Mouse (Mus musculus) Patski (cell line): Measurements from ENCODE around the gene Ubac2. TPM values are rescaled to one million over a fixed set of nuclear protein-coding genes. Genes with fewer than 3 reads are reported as not detected.
"Not testable (repeated sequence)": the region's sequence is repeated elsewhere in the genome, so short reads cannot be mapped to it uniquely, and the experiment has no call there.

Experiments used
- ATAC-seq: fragments of 100-300 bp; one replicate; pipeline ENCODE4 v1.8.0; 2021
- CTCF ChIA-PET: fragments of 350-600 bp; sonication (Branson Sonifier 250); formaldehyde crosslinking; loops from one replicate; lab custom pipeline; 2022; ENCODE audit warnings: inconsistent platforms; lab: Charles Lee
- POLR2A ChIA-PET: fragments of 350-600 bp; sonication (Branson Sonifier 250); formaldehyde crosslinking; loops from one replicate; lab custom pipeline; 2022; ENCODE audit warnings: antibody characterized with exemption, inconsistent platforms; lab: Charles Lee
- DNase-seq: peaks from one replicate; pipeline ENCODE4 v3.0.0-alpha.2; 2011; ENCODE audit warnings: low read depth, low spot score
- H3K27me3 ChIP-seq: fragments of 371-371 bp; one replicate; pipeline ENCODE4 v1.5.1; 2021
- CTCF ChIP-seq: fragments of 100-300 bp; IDR thresholded peaks from one replicate; pipeline ENCODE4 v1.5.1; 2021
- in situ Hi-C: fragments of 300-500 bp; cut with MboI; formaldehyde crosslinking; loops from 3 replicates; pipeline ENCODE4 v1.11.1; 2018; ENCODE audit warnings: low pct_unique_long_range_greater_than_20kb, mixed read lengths
- polyA plus RNA-seq: library from polyadenylated mRNA; unstranded; gene quantifications from one replicate; pipeline ENCODE4 v1.2.3, GENCODE M21; 2021

The Ubac2 gene
- polyA plus RNA-seq = 46.7 TPM

- in situ Hi-C loops = no loop called here
- DNase-seq = peak; percentile 79
- POLR2A ChIA-PET = interaction anchor here (0.6 to 1.0 kb wide), 2 partner anchors 17 to 37 kb away, joined by 3 to 5 read pairs; no protein-coding TSS in a partner anchor
- TF ChIP-seq CTCF = no peak
- no peaks in the 10 kb centered on the region for H3K27me3 ChIP-seq
- peak; percentile 92 for ATAC-seq
- CTCF ChIA-PET = interaction anchor here (1.0 kb wide), 2 partner anchors 14 to 42 kb away, joined by 3 read pairs; no protein-coding TSS in a partner anchor
These were observed at the start of gene Ubac2 for GRCm38 (mm10) chr14:121878176-121878858. TSS of gene Ubac2 (plus strand) at chr14:121878620.

GRCm38 (mm10) chr14:121829816-121830442 is 48.5 kb upstream of the Ubac2 start:
- no peak for DNase-seq
- CTCF ChIA-PET = interaction anchor here (1.1 kb wide), 1 partner anchor 36 kb away, joined by 3 read pairs; no protein-coding TSS in a partner anchor
- in situ Hi-C loops = no loop called here
- TF ChIP-seq CTCF = no peak
- ATAC-seq = no peak
- POLR2A ChIA-PET = no interaction called here
- no peaks in the 10 kb centered on the region for H3K27me3 ChIP-seq

GRCm38 (mm10) chr14:121833001-121833520 is 45.4 kb upstream of the Ubac2 start:
- ChIA-PET CTCF (no interaction called here), POLR2A (no interaction called here)
- DNase-seq (no peak), ATAC-seq (no peak)
- no peaks in the 10 kb centered on the region for H3K27me3 ChIP-seq
- TF ChIP-seq CTCF = no peak
- in situ Hi-C loops = no loop called here

- H3K27me3 ChIP-seq = no peaks in the 10 kb centered on the region
- DNase-seq (no peak), ATAC-seq (no peak)
- no peak for TF ChIP-seq CTCF
- ChIA-PET POLR2A (no interaction called here), CTCF (interaction anchor here (0.8 kb wide), 1 partner anchor 21 kb away, joined by 3 read pairs; no protein-coding TSS in a partner anchor)
- in situ Hi-C loops = no loop called here
These were observed 40.3 kb upstream of the Ubac2 start for GRCm38 (mm10) chr14:121838161-121838560.

- no peak for DNase-seq
- CTCF ChIA-PET = no interaction called here
- in situ Hi-C loops = no loop called here
These were observed 38.2 kb upstream of the Ubac2 start for GRCm38 (mm10) chr14:121840217-121840616.

GRCm38 (mm10) chr14:121844486-121844885 is 33.9 kb upstream of the Ubac2 start:
- peaks cover 4% of the 10 kb centered on the region for H3K27me3 ChIP-seq
- in situ Hi-C loops = no loop called here
- CTCF ChIA-PET = no interaction called here
- DNase-seq (no peak), ATAC-seq (no peak)
- POLR2A ChIA-PET = no interaction called here
- TF ChIP-seq CTCF = no peak

More at GRCm38 (mm10) chr14:121840217-121840616, 38.2 kb upstream of the Ubac2 start:
- no peaks in the 10 kb centered on the region for H3K27me3 ChIP-seq
- POLR2A ChIA-PET = no interaction called here
- no peak for TF ChIP-seq CTCF
- no peak for ATAC-seq

GRCm38 (mm10) chr14:121851231-121851630 is 27.2 kb upstream of the Ubac2 start:
- DNase-seq = no peak
- ChIA-PET CTCF (interaction anchor here (1.3 to 1.7 kb wide), 2 partner anchors 13 to 48 kb away, joined by 3 read pairs; no protein-coding TSS in a partner anchor), POLR2A (no interaction called here)
- ATAC-seq = no peak
- peaks cover 4% of the 10 kb centered on the region for H3K27me3 ChIP-seq
- TF ChIP-seq CTCF = no peak
- in situ Hi-C loops = no loop called here

GRCm38 (mm10) chr14:121852531-121852930 is 25.9 kb upstream of the Ubac2 start:
- ATAC-seq (peak; percentile 51), DNase-seq (peak; percentile 13)
- ChIA-PET POLR2A (no interaction called here), CTCF (interaction anchor here (0.9 kb wide), 1 partner anchor 14 kb away, joined by 4 read pairs; no protein-coding TSS in a partner anchor)
- no peaks in the 10 kb centered on the region for H3K27me3 ChIP-seq
- in situ Hi-C loops = no loop called here
- no peak for TF ChIP-seq CTCF

- ATAC-seq (peak; percentile 60), DNase-seq (peak; percentile 24)
- CTCF ChIA-PET = interaction anchor here (0.9 to 1.7 kb wide), 12 partner anchors 12 to 269 kb away, joined by 3 to 7 read pairs (median 4); no protein-coding TSS in a partner anchor
- peak; percentile 87 for TF ChIP-seq CTCF
- POLR2A ChIA-PET, H3K27me3 ChIP-seq: not testable (repeated sequence)
- in situ Hi-C loops = loop anchor here (5.0 kb wide), 1 partner anchor 197 kb away; no protein-coding TSS in a partner anchor
These were observed 13.3 kb upstream of the Ubac2 start for GRCm38 (mm10) chr14:121865162-121865561.

GRCm38 (mm10) chr14:121866574-121866973 is 11.8 kb upstream of the Ubac2 start:
- ATAC-seq (no peak), DNase-seq (no peak)
- no peak for TF ChIP-seq CTCF
- in situ Hi-C loops = loop anchor here (5.0 kb wide), 1 partner anchor 196 kb away; no protein-coding TSS in a partner anchor
- H3K27me3 ChIP-seq = peaks cover 4% of the 10 kb centered on the region
- POLR2A ChIA-PET = no interaction called here
- CTCF ChIA-PET = interaction anchor here (1.8 kb wide), 1 partner anchor 14 kb away, joined by 4 read pairs; no protein-coding TSS in a partner anchor
